Mouse (Mus musculus): Measurements from ENCODE around the gene Ptger1.

DNA sequence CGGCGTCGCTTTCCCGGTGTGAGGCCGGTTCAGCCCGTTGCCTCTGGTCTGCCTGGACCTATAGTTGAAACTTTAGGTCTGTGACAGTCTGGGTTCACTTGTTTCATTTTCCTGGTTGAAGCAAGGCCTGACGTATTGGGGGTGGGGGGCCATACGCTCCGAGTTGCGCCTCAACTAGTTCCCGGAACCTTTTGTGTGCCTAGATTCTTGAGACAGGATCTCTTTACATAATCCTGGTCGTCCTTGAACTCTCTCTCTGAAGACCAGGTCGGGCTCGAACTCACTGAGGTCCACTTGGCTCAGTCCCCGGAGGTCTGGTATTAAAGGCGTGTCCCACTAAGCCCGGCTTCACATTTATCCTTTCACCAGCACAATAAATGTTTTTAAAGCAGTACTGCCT, 49.3 kb downstream of the Ptger1 start:
- TF ChIP-seq POLR2A (IDR thresholded peaks at IDR 0.05; ENCODE audit: control insufficient read depth, low read depth, low read length) (no peak), CTCF (IDR thresholded peaks at IDR 0.05; ENCODE audit: control insufficient read depth, insufficient read depth, insufficient replicate concordance, low read depth, low read length) (no peak)
